Mouse (Mus musculus): ENCODE data around the gene Nrl. TPM values are rescaled to one million over a fixed set of nuclear protein-coding genes. Genes with fewer than 3 reads are reported as not detected.
A peak's percentile ranks its signal among the peaks of the same experiment; 100 is the strongest.

The Nrl gene
- polyA plus RNA-seq, 1 experiment from 2014 or later = not detected

DNA sequence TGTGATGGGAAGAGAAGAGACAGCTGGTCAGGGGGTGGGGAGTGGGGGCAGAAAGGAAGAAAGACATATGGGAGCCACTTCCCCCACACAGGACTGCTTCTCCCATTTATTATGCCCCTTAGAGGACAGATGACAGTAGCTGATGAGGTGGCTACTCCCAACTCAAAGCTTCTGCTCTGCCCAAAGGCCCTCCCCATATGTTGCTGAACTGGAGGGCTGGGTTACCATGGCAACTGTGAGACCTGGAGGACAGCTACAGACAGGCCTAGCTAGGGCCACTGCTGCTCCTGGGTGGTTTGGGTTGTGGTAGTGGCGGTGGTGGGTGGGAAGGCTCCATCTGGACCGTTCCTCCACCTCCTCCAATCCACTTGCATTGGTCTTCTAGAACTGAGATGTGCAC is 5.9 kb downstream of the Nrl start:
- peaks cover 26% of the 10 kb centered on the region for H3K27me3 ChIP-seq (replicated peaks; ENCODE audit: control insufficient read depth, insufficient read depth, low read length)
- ATAC-seq = no peak
- H3K4me2 ChIP-seq (ENCODE audit: low read depth, low read length) = no peak overlapping the region

DNA sequence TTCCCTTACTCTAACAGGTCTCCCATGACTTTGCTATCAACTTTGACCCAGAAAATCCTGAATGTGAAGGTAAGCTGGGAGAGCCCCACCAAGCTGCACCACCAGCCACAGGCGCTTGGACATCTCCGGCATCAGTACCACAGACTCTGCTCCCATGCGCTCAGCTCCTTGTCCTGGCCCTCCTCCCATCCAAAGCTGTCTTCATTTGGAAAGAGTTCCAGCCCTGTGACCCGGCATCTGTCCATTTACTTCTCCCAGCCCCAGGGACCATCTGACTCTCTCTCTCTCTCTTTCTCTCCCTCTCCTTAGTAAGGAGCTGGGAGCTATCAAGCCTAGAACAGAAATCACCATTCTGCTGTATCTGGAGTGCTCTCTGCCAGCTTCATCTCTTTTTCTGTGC is 8.9 kb downstream of the Nrl start:
- Histone ChIP-seq H3K36me3 (ENCODE audit: control insufficient read depth, insufficient read depth, low read length) (no peaks in the 10 kb centered on the region), H3K4me3 (ENCODE audit: low read length) (no peak overlapping the region), H3K4me1 (ENCODE audit: control insufficient read depth, insufficient read depth, low read length) (peaks cover 1% of the 10 kb centered on the region; the same call in 1 of the 2 replicates), H3K9ac (ENCODE audit: low read depth, low read length) (no peak overlapping the region), H3K9me3 (ENCODE audit: control insufficient read depth, low read length) (no peaks in the 10 kb centered on the region), H3K27me3 (replicated peaks; ENCODE audit: control insufficient read depth, insufficient read depth, low read length) (peaks cover 9% of the 10 kb centered on the region; the same call in 1 of the 2 replicates), H3K27ac (ENCODE audit: low read length) (no peak overlapping the region), H3K4me2 (ENCODE audit: low read depth, low read length) (no peak overlapping the region)
- ATAC-seq = no peak
- WGBS = 87% methylated on average over 4 of the region's 4 CpGs

More for the DNA sequence above, 5.9 kb downstream of the Nrl start:
- H3K27ac ChIP-seq (ENCODE audit: low read length) = no peak overlapping the region
- no peak overlapping the region for H3K4me3 ChIP-seq (ENCODE audit: low read length)
- WGBS = 46% methylated on average over 2 of the region's 2 CpGs
- no peak overlapping the region for H3K9ac ChIP-seq (ENCODE audit: low read depth, low read length)
- peaks cover 4% of the 10 kb centered on the region; the same call in 1 of the 2 replicates for H3K4me1 ChIP-seq (ENCODE audit: control insufficient read depth, insufficient read depth, low read length)
- H3K36me3 ChIP-seq (ENCODE audit: control insufficient read depth, insufficient read depth, low read length) = no peaks in the 10 kb centered on the region
- H3K9me3 ChIP-seq (ENCODE audit: control insufficient read depth, low read length) = no peaks in the 10 kb centered on the region

DNA sequence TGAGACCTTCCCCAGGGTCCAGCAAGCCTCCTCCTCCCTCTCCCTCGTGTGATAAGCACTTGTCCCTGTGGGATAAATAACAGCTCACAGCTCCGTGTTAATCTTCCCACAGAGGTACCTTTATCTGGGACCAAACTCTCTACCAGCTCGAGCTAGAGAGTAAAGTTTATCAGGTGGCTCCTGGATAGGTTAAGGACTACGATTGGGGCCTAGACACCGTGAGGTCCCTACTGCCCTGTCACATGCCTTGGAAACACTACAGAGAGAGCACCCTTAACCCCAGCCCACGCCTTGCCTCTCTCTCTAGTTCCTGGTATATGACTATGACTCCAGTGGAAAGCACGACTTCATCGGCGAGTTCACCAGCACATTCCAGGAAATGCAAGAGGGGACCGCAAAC is 10.9 kb downstream of the Nrl start:
- H3K4me3 ChIP-seq (ENCODE audit: low read length) = no peak overlapping the region
- H3K36me3 ChIP-seq (ENCODE audit: control insufficient read depth, insufficient read depth, low read length) = no peaks in the 10 kb centered on the region

DNA sequence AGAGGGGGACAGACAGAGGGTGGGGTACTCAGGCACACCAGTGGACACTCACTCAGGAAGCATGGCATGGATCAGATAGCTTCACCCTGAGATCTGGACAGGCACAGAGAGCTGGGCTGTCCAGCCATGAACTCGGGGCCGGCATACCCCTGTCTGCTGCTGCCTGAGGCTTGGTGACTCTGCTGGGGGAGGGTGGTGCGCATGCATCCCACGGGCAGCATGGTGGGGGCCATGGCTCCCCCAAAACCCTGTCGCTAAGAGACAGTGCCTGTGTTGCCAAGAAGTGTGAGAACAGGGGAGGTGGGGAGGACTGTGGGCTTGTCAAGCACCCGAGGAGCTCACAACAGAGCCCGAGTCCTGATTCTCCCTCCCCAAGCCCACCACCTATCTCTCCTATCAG is 13.7 kb downstream of the Nrl start:
- Histone ChIP-seq H3K36me3 (ENCODE audit: control insufficient read depth, insufficient read depth, low read length) (no peaks in the 10 kb centered on the region), H3K9ac (ENCODE audit: low read depth, low read length) (no peak overlapping the region), H3K4me3 (ENCODE audit: low read length) (no peak overlapping the region), H3K4me2 (ENCODE audit: low read depth, low read length) (no peak overlapping the region), H3K27me3 (replicated peaks; ENCODE audit: control insufficient read depth, insufficient read depth, low read length) (no peaks in the 10 kb centered on the region), H3K4me1 (ENCODE audit: control insufficient read depth, insufficient read depth, low read length) (no peaks in the 10 kb centered on the region), H3K9me3 (ENCODE audit: control insufficient read depth, low read length) (no peaks in the 10 kb centered on the region), H3K27ac (ENCODE audit: low read length) (no peak overlapping the region)
- ATAC-seq = no peak
- 49% methylated on average over 7 of the region's 7 CpGs for WGBS

More for the DNA sequence above, 10.9 kb downstream of the Nrl start:
- H3K4me2 ChIP-seq (ENCODE audit: low read depth, low read length) = no peak overlapping the region
- H3K27ac ChIP-seq (ENCODE audit: low read length) = no peak overlapping the region
- no peaks in the 10 kb centered on the region for H3K4me1 ChIP-seq (ENCODE audit: control insufficient read depth, insufficient read depth, low read length)
- WGBS = 52% methylated on average over 10 of the region's 10 CpGs
- 0 out of 2 replicates have a peak, but pooled peaks cover 4% of the 10 kb centered on the region for H3K27me3 ChIP-seq (replicated peaks; ENCODE audit: control insufficient read depth, insufficient read depth, low read length)
- ATAC-seq = peak; percentile 63
- no peak overlapping the region for H3K9ac ChIP-seq (ENCODE audit: low read depth, low read length)
- no peaks in the 10 kb centered on the region for H3K9me3 ChIP-seq (ENCODE audit: control insufficient read depth, low read length)

DNA sequence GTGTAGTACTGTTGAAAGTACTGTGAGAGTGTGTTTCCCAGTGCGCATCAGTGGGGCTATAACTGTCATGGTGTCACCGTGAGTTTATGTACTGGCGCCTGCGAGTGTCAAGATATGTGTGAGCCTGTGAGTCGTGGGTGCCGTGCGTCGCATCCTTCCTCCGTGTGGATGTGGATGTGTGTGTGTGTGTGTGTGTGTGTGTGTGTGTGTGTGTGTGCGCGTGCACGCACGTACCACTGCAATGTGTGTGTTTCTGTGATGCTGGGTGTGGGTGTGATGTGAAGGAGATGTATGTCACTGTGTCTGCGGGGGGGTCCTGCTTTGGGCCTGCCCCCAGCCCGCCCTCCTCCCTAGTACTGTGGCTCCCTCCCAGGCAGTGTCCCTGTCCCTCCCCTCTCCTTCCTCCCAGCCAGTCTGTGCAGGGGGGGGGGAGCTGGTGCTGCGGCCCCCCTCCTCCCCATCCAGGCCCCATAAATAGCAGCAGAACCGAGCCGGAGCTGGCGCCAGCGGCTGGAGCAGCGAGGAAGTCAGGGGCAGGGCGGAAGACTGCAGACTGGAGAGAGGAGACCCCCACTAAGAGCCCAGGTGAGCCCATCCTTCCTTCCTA is 14.6 kb downstream of the Nrl start, which contains the start of gene Cpne6:
Gene Cpne6, plus strand, starts transcription at position 321 of the 607 bp plus-strand sequence.
- Histone ChIP-seq H3K4me2 (ENCODE audit: low read depth, low read length) (no peak within 1 kb of the TSS), H3K9ac (ENCODE audit: low read depth, low read length) (no peak within 1 kb of the TSS), H3K36me3 (ENCODE audit: control insufficient read depth, insufficient read depth, low read length) (no peaks in the 10 kb centered on the region), H3K4me3 (ENCODE audit: low read length) (no peak within 1 kb of the TSS), H3K27me3 (replicated peaks; ENCODE audit: control insufficient read depth, insufficient read depth, low read length) (no peaks in the 10 kb centered on the region), H3K4me1 (ENCODE audit: control insufficient read depth, insufficient read depth, low read length) (no peaks in the 10 kb centered on the region), H3K27ac (ENCODE audit: low read length) (no peak within 1 kb of the TSS), H3K9me3 (ENCODE audit: control insufficient read depth, low read length) (no peaks in the 10 kb centered on the region)
- WGBS = 60% methylated on average over 22 of the region's 22 CpGs
- ATAC-seq = no peak

DNA sequence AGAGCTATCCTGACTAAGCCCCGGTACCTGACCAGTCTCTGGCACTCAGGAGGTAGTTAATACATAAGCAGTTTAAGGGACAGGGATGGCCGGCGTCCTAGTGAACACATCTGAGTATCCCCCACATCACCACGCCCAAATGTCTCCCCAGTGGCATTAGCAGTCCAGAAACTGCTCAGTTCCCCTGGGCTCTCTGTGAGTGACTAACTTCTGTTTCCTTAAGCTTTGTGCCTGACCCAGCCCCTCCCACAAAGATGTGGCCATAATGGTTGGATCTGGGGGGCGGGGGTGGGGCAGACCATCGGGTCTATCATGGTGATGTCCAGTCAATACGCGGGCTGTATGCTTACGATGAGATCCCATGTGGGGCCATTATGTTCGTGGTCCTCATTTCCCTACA is 15.2 kb downstream of the Nrl start:
- no peak overlapping the region for H3K4me3 ChIP-seq (ENCODE audit: low read length)
- H3K9ac ChIP-seq (ENCODE audit: low read depth, low read length) = no peak overlapping the region
- H3K27ac ChIP-seq (ENCODE audit: low read length) = no peak overlapping the region
- no peak overlapping the region for H3K4me2 ChIP-seq (ENCODE audit: low read depth, low read length)
- WGBS = 79% methylated on average over 10 of the region's 10 CpGs
- H3K9me3 ChIP-seq (ENCODE audit: control insufficient read depth, low read length) = no peaks in the 10 kb centered on the region
- H3K4me1 ChIP-seq (ENCODE audit: control insufficient read depth, insufficient read depth, low read length) = no peaks in the 10 kb centered on the region
- no peak for ATAC-seq
- no peaks in the 10 kb centered on the region for H3K27me3 ChIP-seq (replicated peaks; ENCODE audit: control insufficient read depth, insufficient read depth, low read length)
- no peaks in the 10 kb centered on the region for H3K36me3 ChIP-seq (ENCODE audit: control insufficient read depth, insufficient read depth, low read length)

DNA sequence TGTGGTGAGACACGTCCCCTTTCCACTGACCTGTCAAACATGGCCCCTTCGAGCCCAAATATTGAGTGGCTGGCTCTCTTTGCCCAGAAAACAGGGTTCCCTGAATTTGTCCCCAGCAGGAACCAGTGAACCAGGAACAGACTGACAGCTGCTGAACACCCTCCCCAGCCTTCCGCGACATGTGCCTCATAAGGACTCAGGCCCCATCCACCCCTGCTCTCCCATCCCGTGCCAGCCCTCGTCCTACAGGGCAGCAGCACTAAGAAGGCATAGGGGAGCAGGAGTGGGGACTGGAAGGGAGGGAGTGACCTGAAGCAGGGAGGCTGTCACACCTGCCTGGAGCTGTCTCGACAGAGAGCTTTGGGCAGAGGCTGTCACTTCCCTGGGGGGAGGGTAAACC is 17.0 kb downstream of the Nrl start:
- no peaks in the 10 kb centered on the region for H3K27me3 ChIP-seq (replicated peaks; ENCODE audit: control insufficient read depth, insufficient read depth, low read length)
- no peak overlapping the region for H3K4me3 ChIP-seq (ENCODE audit: low read length)
- H3K9ac ChIP-seq (ENCODE audit: low read depth, low read length) = no peak overlapping the region
- H3K4me1 ChIP-seq (ENCODE audit: control insufficient read depth, insufficient read depth, low read length) = no peaks in the 10 kb centered on the region
- WGBS = 51% methylated on average over 7 of the region's 7 CpGs
- H3K4me2 ChIP-seq (ENCODE audit: low read depth, low read length) = no peak overlapping the region
- no peaks in the 10 kb centered on the region for H3K9me3 ChIP-seq (ENCODE audit: control insufficient read depth, low read length)
- H3K27ac ChIP-seq (ENCODE audit: low read length) = no peak overlapping the region
- no peaks in the 10 kb centered on the region for H3K36me3 ChIP-seq (ENCODE audit: control insufficient read depth, insufficient read depth, low read length)
- no peak for ATAC-seq

DNA sequence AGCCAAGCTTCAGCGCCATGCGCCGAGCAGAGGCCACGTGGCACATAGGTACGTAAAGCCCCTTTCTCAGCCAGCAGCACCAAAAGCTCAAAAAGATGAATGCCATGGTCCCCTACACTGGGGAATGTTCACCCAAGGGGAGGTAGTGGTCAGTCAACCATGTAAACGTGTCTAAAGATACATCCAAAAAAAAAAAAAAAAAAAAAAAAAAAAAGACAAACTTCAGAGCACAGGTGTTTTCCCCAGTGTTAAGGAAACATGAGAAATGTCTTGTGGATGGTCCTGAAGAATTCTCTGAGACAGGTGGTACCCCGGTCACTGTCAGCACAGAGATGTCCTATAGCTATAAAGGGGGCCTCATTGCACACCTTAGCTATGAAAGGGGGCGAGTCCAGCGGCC is 19.2 kb downstream of the Nrl start:
- H3K4me2 ChIP-seq (ENCODE audit: low read depth, low read length) = no peak overlapping the region
- no peak overlapping the region for H3K9ac ChIP-seq (ENCODE audit: low read depth, low read length)
- no peak overlapping the region for H3K4me3 ChIP-seq (ENCODE audit: low read length)
- no peak overlapping the region for H3K27ac ChIP-seq (ENCODE audit: low read length)
- ATAC-seq = no peak
- no peaks in the 10 kb centered on the region for H3K27me3 ChIP-seq (replicated peaks; ENCODE audit: control insufficient read depth, insufficient read depth, low read length)
- 88% methylated on average over 9 of the region's 9 CpGs for WGBS
- no peaks in the 10 kb centered on the region for H3K36me3 ChIP-seq (ENCODE audit: control insufficient read depth, insufficient read depth, low read length)
- H3K4me1 ChIP-seq (ENCODE audit: control insufficient read depth, insufficient read depth, low read length) = no peaks in the 10 kb centered on the region
- no peaks in the 10 kb centered on the region for H3K9me3 ChIP-seq (ENCODE audit: control insufficient read depth, low read length)

DNA sequence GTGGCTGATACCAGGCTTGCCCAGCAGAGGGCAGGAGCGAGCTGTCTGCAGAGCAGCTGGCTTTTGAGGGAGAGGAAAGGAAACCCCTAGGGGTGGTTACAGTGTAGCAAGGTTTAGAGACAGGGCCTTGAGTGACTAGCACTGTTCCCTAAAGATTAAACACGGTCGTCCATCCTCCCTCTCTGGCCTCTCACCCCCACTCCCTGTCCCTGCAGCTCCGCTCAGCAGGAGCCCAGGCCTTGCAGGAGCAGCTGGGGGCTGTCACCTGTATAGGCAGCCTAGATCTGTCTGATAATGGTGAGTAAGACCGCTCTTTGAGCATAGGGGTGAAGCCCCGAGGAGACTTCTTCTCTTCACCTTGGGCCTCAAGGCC is 27.3 kb downstream of the Nrl start:
- 23% methylated on average over 6 of the region's 6 CpGs for WGBS
- no peaks in the 10 kb centered on the region for H3K4me1 ChIP-seq (ENCODE audit: control insufficient read depth, insufficient read depth, low read length)
- no peak overlapping the region for H3K27ac ChIP-seq (ENCODE audit: low read length)
- H3K4me3 ChIP-seq (ENCODE audit: low read length) = no peak overlapping the region
- no peak overlapping the region for H3K4me2 ChIP-seq (ENCODE audit: low read depth, low read length)
- H3K9me3 ChIP-seq (ENCODE audit: control insufficient read depth, low read length) = no peaks in the 10 kb centered on the region
- H3K27me3 ChIP-seq (replicated peaks; ENCODE audit: control insufficient read depth, insufficient read depth, low read length) = no peaks in the 10 kb centered on the region
- peak; percentile 58 for ATAC-seq
- no peaks in the 10 kb centered on the region for H3K36me3 ChIP-seq (ENCODE audit: control insufficient read depth, insufficient read depth, low read length)
- H3K9ac ChIP-seq (ENCODE audit: low read depth, low read length) = no peak overlapping the region
